23 mouse cellular contexts compared by ENCODE assay signal in the genomic region with DNA sequence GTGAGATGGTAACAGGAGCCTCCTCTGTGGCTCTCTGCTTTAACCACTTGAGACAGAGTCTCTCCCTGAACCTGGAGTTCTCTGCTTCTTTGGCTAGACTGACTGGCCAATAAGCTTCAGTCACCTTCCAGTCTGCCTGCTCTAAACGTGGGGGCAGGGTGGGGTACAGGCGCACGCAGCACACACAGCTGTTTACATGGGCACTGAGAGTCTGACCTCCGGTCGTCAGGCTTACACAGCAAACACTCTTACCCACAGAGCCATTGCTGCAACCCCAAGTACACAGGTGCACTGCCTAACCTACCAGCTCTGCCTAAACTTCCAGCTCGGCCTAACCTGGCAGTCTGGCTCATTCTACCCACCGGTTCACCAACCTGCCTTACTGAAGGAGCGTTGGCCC.
"Had no signal": no experiment of that assay in that cellular context is flagged by ENCODE, and none has a peak within 500 bp of the region (broad histone marks: within the 10 kb centered on the region; RNA-seq: fewer than 3 reads in every experiment).

No protein-coding gene starts in this region.

- H3K27ac ChIP-seq: intestine, embryonic 15.5 days; kidney, embryonic 15.5 days; limb, embryonic 12.5 days; limb, embryonic 15.5 days; lung, embryonic 15.5 days; midbrain, embryonic 10.5 days; midbrain, embryonic 13.5 days; stomach, postnatal 0 days had no signal

- H3K9ac ChIP-seq: intestine, embryonic 15.5 days; kidney, embryonic 15.5 days; limb, embryonic 12.5 days; limb, embryonic 15.5 days; lung, embryonic 15.5 days; midbrain, embryonic 13.5 days had no signal

- DNase-seq: kidney, adult 11 months; kidney, adult 8-10 months; kidney, postnatal 10 days; kidney, postnatal 36 days; left cerebral cortex, postnatal 4 days; lung, postnatal 14 days; right cerebral cortex, adult 18-20 months; right cerebral cortex, postnatal 14 days; right cerebral cortex, postnatal 4 days; thymus, adult 2 months; thymus, postnatal 14 days; thymus, postnatal 4 days had no signal

- H3K27me3 ChIP-seq: intestine, embryonic 15.5 days; midbrain, embryonic 13.5 days had no signal

- H3K4me3 ChIP-seq: intestine, embryonic 15.5 days; kidney, embryonic 15.5 days; limb, embryonic 12.5 days; limb, embryonic 15.5 days; lung, embryonic 15.5 days; megakaryocyte, embryonic 14.5 days; midbrain, embryonic 10.5 days; midbrain, embryonic 13.5 days; myocyte had no signal

- H3K36me3 ChIP-seq: intestine, embryonic 15.5 days; kidney, embryonic 15.5 days; limb, embryonic 12.5 days; limb, embryonic 15.5 days; lung, embryonic 15.5 days; midbrain, embryonic 10.5 days had no signal

- H3K4me1 ChIP-seq: megakaryocyte, embryonic 14.5 days had no signal

- H3K4me2 ChIP-seq: intestine, embryonic 15.5 days; kidney, embryonic 15.5 days; limb, embryonic 12.5 days; limb, embryonic 15.5 days; lung, embryonic 15.5 days; midbrain, embryonic 13.5 days had no signal

- H3K9me3 ChIP-seq: intestine, embryonic 15.5 days; kidney, embryonic 15.5 days; limb, embryonic 12.5 days; limb, embryonic 15.5 days; lung, embryonic 15.5 days; megakaryocyte, embryonic 14.5 days; midbrain, embryonic 10.5 days; midbrain, embryonic 13.5 days had no signal

- ATAC-seq: intestine, embryonic 15.5 days; midbrain, embryonic 13.5 days; midbrain, embryonic 16.5 days had no signal
